Mouse (Mus musculus): ENCODE measurements at regions not wholly inside any gene's neighbourhood (a gene's known extent, or its start where the extent isn't known, plus 50 kb on each side); places are given as distances from the start of the nearest gene placed in this dataset.
"Not testable (repeated sequence)": the region's sequence is repeated elsewhere in the genome, so short reads cannot be mapped to it uniquely, and the experiment has no call there.

DNA sequence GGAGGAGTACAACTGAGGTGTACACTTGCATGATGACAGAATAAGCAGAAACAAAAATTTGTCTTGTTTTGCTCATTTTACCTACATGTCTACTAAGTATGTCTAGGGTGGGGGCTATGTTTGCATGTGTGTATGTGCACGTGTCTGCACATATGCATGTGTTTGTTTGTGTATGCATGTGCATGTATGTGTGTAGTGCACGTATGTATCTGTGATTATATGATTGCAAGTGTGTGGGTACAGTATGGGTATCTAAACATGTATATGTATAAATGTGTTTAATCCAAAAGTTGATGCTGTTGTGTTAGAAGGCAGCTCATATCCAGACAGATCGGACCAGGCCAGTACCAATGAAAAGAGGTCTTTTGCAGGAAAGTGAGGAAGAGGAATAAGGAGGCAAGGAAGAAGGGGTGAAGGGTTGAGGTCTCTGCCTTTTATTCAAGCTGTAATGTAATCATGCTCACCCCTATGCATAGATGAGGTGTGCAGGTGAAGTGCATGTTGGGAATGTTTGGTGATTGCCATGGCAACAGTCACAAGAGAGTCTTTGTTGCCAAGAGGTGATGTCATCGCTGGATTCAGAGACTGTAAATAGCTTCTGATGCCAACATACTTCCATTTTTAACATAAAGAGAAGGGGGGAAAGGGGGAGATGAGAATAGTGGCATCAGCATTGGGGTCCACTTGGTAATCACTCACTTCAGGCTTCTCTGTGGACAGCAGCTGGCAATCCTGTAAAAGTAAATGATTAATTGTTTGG is 1447.7 kb downstream of the Zfp704 start:
- no peak for DNase-seq

DNA sequence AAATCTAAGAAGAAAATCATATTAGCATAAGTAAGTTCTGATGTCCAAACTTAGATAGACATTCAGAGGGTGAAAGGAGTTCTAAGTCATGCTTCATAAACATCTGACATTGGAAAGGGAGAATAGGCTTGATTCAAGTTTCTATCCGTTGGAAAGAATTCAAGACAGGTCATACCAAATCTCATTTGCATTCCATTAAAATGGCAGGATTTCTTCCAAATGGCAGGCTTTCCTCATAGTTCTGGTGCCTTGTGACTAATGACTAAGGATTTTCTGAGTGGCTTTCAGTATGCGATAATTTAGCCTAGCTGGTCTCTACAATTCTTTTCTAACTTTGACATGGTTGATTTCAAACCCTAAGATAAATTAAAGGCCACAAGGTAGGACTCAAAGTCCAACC is 1466.9 kb downstream of the Zfp704 start:
- DNase-seq: no peak

DNA sequence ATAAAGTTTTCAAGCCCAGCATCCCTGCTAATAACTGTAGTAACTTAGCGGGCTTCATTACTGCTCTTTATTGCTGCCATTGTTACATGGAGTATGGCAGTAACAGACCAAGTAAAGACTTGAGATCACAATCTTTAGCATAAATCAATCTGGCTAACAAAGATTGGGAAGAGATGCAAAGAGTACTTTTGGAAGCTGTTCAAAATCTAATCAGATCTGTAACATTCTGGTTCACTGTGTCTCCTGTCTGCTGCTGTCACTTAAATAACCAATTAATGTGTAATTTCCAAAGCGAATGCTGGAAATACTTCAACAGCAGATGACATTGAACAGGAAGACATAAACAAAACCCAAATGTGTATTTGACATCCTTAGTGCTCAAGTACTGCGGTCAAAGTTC is 1467.7 kb downstream of the Zfp704 start:
- no peak for DNase-seq

DNA sequence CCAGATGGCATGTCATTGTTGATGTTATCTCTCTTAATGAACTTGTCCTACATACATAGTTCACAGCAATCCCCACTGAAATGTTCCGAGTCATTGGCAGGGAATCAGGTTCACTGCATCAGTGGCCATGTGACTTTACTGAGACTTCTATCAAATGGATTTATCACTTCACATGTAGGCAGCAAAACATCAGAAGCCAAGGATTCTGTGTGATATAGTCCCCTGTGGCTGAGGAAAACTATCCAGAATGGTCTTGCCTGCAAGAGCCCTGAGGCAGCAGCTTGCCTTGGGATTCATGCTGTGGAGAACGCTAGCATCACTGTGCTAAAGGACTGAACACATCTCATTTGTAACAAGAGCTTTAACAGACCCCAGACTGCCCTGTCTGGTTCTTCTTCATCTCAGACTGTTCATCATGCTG is 1468.2 kb downstream of the Zfp704 start:
- DNase-seq: no peak

DNA sequence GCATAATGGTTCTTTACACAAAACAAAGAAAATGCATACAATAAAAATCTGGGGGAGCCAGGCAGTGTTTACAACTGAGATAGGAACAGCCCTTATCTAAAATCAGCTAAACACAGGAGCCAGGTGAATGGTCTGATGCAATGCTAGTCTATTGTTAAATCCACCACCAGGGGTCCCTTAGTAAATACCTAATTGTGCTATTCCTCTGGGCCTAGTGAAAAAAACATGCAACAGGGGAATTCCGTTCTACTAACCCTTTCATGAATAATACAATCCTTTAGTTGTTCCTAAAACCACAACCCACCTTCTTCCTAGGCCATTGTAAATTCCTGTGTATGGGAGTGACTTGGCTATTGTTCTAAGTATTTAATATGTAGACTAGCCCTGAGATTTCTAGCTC is 1486.2 kb downstream of the Zfp704 start:
- not testable (repeated sequence) for DNase-seq

DNA sequence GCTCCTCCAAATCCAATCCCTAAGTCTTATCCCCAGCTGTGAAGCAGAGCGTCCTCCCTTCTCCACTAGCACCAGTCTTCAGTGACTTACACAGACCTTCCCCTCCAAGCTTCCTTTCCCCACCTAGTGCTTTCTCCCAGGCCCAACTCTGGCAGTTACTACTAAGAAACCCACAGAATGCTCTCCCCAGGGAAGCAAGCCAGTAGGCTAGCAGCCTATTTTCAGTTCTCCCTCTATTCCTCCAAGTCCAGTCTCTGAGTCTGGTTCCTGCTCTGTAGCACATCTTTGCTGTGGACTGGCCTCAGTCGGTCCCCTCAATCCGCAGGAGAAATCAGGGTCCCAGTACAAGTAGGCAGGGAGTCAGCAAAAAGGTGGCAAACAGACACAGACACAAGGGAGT is 1486.7 kb downstream of the Zfp704 start:
- DNase-seq: no peak

DNA sequence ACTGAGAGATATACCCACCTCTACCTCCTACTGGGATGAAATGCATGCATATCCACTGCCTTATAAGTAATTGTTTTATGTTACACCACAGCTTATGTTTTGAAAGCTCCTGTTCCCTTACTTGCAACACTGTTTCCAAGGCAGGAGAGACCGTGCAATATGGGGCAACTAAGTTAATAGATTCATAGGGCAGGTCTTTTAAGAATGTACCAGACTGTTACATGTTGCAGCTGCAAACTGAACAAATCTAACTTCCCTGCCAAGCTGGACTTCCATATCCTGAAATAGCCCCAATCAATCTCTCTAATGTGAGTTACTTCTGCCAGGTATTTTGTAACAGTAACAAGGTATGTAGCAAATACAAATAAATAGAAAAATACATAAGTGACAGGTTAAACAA is 1478.0 kb upstream of the 1700008P02Rik start:
- no peak for DNase-seq

DNA sequence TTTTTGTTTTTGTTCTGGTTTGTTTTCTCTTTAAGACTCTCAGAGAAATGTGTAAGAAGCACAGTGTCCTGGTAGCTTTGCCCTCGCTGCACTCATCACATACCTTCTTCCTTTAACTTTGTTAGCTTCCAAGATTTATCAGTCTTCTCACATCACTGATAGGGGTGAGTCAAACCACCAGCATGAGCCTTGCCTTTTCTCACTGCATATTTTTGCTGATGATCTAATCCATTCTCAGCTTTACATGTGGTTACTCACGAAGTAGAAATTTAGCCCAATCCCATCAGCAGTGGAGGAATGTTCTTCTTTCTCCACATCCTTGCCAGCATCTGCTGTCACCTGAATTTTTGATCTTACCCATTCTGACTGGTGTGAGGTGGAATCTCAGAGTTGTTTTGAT is 1464.5 kb upstream of the 1700008P02Rik start:
- DNase-seq: no peak

DNA sequence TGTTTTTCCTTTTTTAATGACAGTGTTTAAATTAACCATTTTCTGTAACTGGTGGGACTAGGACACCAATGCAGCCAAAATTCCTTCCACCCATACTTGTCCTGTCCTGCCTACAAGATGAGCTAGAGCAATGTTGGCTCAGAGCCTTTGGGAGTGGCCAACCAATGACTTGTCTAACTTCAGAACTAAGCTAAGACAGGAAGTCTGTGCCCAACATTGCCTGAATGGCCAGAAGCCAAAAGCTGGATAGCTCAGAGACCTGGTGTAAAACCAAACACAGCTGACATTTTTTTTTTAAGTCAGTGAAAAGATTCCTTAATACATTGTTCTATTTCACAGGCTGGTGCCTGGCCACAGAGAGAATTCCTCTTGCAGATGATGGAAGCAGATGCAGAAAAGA is 1433.5 kb upstream of the 1700008P02Rik start:
- DNase-seq: no peak

DNA sequence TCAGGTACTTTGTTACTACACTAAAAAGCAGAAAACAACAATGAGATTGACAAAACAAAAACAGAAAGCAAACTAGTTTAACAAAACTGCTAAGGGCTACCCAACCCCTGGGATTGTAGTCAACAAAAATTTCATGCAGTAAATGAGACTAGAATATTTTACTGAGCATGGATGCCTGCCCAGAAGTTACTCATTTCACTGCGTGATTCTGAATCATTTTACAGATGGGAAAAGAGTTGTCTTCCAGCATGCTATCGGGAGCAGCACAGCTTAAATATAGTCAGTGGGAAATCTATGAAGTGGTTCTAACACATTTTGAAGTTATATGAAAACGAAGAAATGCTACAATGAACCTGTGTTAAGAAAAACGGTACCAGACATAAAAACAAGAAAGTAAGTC is 1430.9 kb upstream of the 1700008P02Rik start:
- no peak for DNase-seq

DNA sequence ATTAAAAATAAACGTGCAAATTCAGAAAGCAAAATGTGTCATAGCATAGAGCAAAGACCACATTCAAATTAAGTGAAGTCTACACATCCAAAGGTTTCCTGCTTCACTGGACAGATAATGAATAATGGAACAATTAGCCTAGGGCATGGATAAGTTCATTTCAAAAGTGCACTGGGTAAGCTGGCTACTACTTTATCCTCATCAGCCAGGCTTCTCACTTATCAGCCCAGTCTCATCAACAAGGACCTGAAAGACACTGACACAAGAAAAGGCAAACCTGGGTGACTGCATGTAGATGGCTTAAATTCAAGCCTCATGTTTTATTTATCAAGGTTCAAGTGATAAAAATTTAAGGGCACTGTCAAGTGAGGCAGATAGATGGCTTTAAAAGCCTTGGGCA is 1429.5 kb upstream of the 1700008P02Rik start:
- no peak for DNase-seq

DNA sequence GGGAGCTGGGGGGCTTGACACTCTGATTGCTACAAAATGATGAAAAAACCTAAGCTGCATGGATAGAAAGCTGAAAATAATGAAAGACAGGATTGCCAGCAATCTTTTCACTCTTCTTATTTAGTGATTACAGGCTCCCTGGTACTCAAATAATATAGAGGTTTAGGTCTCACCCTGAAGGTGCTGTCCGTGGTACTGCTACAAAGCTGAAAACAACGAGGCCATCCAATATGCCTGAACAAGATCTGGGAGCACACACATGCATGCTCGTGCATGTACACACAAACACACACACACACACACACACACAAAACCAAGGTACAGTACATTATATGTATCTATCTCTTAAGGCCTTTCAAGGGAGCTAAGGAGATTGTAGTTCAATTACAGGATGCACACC is 1426.1 kb upstream of the 1700008P02Rik start:
- no peak for DNase-seq

DNA sequence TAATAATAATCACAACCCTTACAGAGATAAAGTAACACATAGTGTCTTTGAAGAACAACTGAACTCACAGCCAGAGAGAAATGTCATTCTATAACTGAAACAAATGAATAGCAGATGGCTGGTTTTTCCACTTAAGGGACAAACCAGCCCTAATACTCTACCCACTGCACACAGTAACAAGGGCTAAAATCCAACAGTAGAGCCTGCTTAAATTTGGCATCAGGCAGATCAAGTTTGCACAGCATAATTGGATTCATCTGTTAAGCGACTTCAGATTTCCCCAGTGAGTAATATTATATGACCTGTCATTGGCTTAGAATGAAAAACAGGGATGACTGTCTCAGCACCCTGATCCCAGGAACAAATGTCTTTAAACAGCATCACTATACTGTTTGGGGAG is 1416.5 kb upstream of the 1700008P02Rik start:
- DNase-seq: no peak

DNA sequence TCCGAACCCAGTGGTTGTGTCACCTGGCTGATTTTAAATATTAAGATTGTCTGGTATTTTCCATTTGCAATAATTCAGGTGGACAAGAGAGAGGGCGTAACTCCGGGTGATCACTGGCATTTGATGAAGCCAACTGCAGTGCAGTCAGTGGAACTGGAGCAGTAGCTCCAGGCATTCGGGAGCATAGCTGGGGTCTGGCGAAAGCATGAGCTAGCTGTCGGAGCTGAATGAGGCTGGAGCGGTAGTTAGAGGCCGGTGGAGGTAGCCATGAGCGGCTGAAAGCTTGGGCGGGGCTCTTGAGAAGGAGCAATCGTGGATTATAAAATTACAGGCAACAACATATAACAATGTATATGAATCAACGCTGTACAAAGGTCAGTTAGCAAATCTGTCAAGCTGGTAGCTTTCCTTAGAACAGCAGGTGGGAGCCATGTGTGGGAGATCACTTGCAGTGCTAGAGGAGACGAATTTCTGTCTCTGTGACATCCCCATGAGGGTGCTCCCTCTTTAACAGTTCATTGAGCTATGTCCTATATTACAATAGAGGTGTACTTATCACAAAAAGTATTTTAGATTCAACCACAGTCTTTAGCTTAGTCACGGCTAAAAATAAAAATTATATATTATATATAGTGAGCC is 1415.0 kb upstream of the 1700008P02Rik start:
- no peak for DNase-seq

DNA sequence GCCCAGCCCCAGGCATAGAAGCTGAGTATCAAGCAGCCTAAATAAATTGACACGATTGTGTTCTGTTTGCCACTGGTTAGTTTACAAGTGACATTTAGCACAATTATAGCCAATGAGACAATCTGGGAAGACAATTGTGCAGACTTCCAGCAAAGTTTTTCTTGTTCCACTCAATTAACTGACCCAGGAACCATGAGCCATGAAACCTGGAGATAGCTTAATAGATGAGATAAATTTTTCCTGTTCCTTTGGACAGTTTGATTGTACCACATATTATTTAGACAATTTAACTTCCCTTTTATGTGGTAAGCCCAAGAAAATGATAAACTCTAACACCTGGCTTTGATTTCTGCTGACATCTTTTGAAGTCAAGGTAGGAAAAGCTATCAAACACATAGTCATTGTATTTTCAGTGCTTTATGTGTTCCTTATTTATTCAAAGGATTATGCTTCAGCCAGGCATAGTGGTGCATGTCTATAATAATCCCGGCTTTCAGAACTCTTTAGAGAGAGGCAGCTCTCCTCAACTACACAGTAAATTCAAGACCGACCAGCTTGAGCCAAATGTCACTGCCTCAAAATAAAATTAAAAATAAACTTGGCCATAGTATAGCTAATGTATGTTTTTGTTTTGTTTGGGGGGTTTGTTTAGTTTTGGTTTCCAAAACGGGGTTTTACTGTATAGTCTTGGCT is 1406.2 kb upstream of the 1700008P02Rik start:
- no peak for DNase-seq

DNA sequence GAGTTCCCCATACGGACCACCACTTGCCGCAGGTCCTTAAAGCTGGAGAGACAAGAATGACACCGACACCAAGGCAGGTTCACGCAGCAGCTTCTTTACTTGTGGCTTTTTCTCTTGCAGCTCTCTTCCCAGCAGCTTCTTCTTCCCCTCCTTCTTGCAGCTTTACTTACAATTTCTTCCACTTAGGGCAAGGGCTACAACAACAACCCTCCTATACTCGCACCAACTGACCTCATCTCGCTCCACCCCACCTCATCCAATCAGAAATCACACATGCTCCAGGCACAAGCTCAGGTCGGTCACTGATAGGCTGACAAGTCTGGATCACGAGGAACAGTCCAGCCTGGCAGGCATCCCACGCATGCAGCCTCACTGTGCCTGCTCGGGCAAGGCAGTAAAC is 1402.4 kb upstream of the 1700008P02Rik start:
- DNase-seq: no peak

DNA sequence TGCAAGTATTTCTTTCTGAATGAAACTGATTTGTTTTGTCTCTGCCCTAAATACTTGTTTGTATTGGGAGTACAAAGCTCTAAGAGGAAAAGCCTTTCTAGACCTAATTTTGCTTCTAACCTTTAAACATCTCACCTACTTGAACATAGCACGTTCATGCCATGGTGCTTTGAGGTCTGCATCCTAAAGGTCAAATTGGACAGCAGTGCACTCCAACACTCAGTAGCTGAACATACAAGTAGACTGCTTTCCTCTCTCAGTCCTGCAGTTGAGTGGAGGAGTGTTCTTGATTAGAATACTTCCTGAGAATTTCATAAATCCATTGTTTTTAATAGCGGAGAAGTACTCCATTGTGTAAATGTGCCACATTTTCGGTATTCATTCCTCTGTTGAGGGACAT is 1397.2 kb upstream of the 1700008P02Rik start:
- DNase-seq: no peak

DNA sequence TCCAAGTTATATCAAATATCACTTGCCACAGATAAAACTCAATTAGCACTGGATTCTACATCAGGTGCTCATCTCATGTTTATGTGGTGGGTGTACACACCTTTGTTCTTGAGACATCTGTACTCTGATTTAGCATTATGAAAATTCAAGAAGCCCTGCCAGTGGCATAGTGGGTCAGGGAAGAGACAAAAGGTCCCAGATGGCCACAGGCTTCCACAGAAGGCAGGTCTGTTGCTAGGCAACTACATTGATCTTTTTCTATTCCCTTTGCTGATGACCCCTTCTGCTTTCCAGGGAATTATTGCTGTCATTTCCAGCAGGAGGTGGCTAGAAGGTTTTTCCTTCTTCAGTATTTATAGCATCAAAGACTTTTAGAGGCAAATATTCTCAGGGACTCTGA is 1396.7 kb upstream of the 1700008P02Rik start:
- DNase-seq: no peak

DNA sequence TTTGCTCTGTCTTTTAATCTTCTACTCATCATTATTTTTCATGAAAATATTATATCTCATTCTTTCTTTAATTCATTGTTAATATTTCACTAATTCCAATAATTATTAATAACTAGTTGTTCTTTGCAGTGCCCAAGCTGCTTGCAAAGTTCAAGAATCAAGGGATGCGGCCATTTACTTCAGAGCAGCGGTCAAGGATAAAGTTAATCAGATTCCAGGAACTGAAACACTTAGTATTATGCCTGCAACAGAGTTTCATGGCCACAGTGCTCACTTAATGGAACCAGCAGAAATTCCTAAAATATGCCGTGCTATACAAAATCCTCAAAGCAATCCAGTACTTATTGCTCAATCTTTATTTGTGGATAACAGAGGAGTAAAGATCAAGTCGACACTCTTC is 1389.7 kb upstream of the 1700008P02Rik start:
- no peak for DNase-seq

DNA sequence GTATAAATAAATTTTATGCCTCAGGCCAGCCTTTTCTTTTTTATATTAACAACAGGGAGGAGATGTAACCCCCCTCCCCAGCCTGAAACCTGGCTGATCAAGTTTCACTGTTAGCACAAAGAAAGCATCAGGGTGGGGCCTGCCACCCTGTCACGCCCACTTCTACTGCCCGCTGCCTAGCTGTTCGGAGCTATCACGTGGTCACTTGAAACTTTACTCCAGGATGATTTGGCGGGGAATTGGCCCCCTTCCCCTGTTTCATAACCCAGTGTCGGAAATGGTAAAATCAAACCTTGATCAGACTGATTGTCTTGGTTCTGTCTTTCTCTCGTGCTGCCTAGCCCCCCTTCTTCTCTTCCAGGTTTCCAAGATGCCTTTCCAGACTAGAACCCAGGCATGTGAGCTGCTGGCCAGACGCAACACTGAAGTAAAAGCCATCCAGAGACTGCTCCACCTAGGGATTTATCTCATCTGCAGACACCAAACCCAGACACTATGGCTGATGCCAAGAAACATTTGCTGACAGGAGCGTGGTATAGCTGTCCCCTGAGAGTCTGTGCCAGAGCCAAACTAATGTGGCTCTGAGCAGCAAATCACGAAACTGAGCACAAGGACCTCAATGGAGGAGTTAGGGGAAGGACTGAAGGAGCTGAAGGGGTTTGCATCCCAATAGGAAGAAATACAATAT is 1386.6 kb upstream of the 1700008P02Rik start:
- DNase-seq: no peak

DNA sequence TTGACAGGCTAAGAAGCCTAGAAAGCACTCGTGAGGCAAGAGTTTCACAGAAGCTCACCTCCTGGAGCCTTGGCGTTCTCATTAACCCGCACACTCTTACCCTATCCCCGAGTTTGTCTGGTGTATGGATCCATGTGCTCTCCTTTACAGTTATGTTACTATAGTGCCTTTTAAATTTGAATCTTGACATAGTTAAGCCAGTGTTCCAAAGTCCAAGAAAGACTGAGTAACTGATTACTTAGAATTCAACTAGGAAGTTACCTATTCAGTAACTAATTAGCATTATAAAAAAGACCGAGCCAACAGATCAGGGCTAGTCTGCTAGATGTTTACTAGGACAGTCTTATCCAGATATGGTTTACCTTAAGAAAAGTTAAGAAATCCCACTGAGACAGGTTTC is 1386.0 kb upstream of the 1700008P02Rik start:
- no peak for DNase-seq

DNA sequence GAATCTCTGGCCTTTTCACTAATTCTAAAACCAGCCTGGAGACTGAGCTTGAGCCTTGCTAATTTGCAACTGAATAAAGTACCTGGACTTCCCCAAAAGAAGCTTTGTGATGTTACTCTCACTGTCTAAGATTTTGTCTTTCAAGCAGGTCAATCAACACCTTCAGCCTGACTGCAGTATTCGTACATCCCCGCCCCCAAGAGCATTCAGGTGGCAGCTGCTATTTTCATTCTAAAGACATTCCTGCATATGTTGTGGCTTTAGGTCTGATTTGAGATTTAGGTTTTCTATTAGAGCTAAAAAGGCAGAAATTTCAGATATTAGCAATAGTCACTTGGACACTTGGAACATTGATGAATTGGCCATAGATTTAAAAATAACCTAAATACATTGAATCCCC is 1385.4 kb upstream of the 1700008P02Rik start:
- not testable (repeated sequence) for DNase-seq

DNA sequence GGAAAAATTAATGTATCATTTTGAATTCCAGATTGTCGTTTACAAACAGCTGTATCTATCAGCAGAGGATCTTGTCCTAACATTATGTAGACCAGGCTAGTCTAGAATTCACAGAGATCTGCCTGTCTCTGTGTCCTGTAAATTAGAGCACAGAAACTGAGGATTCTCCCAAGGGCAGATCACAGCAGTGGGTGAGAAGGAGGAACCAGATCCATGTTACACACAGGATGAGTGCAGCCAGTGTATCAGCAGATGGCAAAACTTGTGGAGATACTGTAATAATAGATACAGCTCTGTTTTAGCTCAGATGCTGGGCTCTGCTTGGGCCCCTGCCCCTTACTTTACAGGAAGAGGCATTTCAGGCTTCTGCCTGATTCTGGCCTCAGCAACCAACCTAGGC is 1384.0 kb upstream of the 1700008P02Rik start:
- no peak for DNase-seq

DNA sequence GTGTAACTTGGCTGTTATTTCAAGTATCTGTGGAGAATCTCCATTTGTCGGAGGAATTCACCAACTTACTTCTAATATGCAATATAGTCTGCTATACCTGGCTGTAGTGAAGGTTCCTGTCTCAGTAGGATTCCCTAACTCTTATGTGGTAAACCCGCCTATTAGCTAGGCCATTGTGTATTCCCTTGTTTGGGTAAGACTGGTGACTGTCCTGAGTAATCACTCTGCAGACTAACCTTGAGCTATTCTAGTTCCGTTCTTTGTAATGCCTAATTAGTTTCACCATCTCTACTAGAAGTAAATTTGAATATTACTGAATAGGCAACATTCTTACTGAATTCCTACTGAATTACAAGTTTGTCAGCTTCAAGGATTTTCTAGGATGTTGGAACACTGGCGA is 1380.8 kb upstream of the 1700008P02Rik start:
- DNase-seq: no peak

Measured in thymus, postnatal 14 days (tissue).